Mouse (Mus musculus) CD8-positive naive resting alpha-beta T cell, adult 57 days (primary cell): ENCODE data around the gene Gtf2h1. TPM values are rescaled to one million over a fixed set of nuclear protein-coding genes. Genes with fewer than 3 reads are reported as not detected.

Experiments used
- total RNA-seq: library from RNA; stranded (reverse); gene quantifications from one replicate; pipeline ENCODE4 v1.2.4, GENCODE M21; 2023

The Gtf2h1 gene
- total RNA-seq, result 52.7 TPM

DNA sequence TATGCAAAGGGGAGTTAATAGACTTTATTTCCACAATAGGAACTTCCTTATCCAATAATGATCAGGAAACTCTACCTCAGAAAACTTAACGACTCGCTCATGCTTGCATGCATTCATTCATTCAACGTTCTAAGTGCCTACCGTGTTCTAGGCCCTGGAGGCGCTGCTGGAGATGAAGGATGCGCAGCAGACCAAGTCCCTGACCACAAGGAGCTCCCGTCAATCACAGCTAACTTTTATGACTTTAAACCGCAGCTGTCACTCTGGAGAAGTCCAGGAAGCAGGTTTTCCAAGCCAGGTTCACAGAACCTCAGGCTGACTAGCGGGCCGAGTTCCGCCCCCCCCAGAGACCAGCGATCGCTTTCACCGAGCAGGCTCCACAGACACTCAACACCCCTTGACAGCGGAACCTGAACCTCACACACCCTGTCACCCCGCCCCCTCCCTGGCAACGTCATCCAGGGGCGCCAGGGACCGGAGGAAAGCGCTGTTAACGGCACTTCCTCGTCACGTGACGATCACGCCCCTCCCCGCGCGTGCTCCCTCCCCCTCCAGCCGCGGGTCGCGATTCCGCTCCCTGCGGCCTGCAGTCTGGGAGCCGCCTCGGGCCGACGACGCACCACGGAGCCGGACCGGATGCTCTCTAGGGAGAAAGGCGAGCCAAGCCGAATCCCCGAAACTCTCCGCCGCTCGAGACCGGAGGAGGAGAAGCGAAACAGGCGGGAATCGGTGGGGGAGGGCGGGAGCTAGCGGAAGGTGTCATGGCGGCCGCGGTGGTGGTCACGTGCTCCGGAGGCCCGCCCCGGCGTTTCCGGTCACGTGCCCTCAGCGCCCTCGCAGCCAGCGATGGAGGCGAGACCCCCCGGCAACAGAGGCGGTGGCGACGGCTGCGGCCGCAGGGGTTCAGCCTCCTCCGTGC is at the start of gene Gtf2h1, which contains the start of gene Hps5:
TSS of gene Gtf2h1 (plus strand) at position 817 of the 919 bp plus-strand sequence.
TSS of gene Hps5 (minus strand) at position 778 of the 919 bp plus-strand sequence.

GRCm38 (mm10) chr7:46751490-46751889 is 44.4 kb upstream of the Gtf2h1 start, which contains the start of gene Saa2:
Gene Saa2 (plus strand): TSS chr7:46751790.

GRCm38 (mm10) chr7:46840787-46841525 is 45.1 kb downstream of the Gtf2h1 start, which contains the start of gene Ldha:
Gene Ldha (plus strand): TSS chr7:46841475.

GRCm38 (mm10) chr7:46860996-46861395 is 65.1 kb downstream of the Gtf2h1 start, which contains the start of gene Ldhc:
Gene Ldhc (plus strand): TSS chr7:46861203.

Other genes with a start within 250 kb of the Gtf2h1 start
- gene Sergef, start 156.3 kb upstream of the Gtf2h1 start, total RNA-seq, result 17.8 TPM
- gene Tph1, start 123.6 kb upstream of the Gtf2h1 start, total RNA-seq, result not detected
- 15.2 TPM for gene Saal1, start 85.4 kb upstream of the Gtf2h1 start, total RNA-seq
- gene Saa3, start 80.4 kb upstream of the Gtf2h1 start, total RNA-seq, result not detected
- gene Saa4, start 63.5 kb upstream of the Gtf2h1 start, total RNA-seq, result not detected
- gene Saa1, start 53.1 kb upstream of the Gtf2h1 start, total RNA-seq, result not detected
- not detected for gene Saa2, start 44.3 kb upstream of the Gtf2h1 start, total RNA-seq
- gene Hps5, start within 50 bp of the Gtf2h1 start, total RNA-seq, result 40.6 TPM
- gene Ldha, start 45.4 kb downstream of the Gtf2h1 start, total RNA-seq, result 212 TPM
- gene Ldhc, start 65.1 kb downstream of the Gtf2h1 start, total RNA-seq, result not detected
- gene Tsg101, start 123.9 kb downstream of the Gtf2h1 start, total RNA-seq, result 54.3 TPM
- 4.4 TPM for gene Uevld, start 162.4 kb downstream of the Gtf2h1 start, total RNA-seq
- gene Gm9999, start 187.5 kb downstream of the Gtf2h1 start, total RNA-seq, result not detected
- 66.1 TPM for gene Spty2d1, start 212.3 kb downstream of the Gtf2h1 start, total RNA-seq